Mouse (Mus musculus): Measurements from ENCODE around the gene Nat8. TPM values are rescaled to one million over a fixed set of nuclear protein-coding genes. Genes with fewer than 3 reads are reported as not detected.
"Not testable (repeated sequence)": the region's sequence is repeated elsewhere in the genome, so short reads cannot be mapped to it uniquely, and the experiment has no call there.

Gene Nat8
- polyA plus RNA-seq, 1 experiment from 2014 or later, result not detected

- WGBS, result 31% methylated on average over 1 of the region's 1 CpGs
- Histone ChIP-seq H3K9me3 (no peaks in the 10 kb centered on the region), H3K27me3 (no peaks in the 10 kb centered on the region), H3K27ac (no peak overlapping the region), H3K36me3 (no peaks in the 10 kb centered on the region), H3K9ac (no peak overlapping the region), H3K4me1 (no peaks in the 10 kb centered on the region), H3K4me2 (replicated peaks) (no peak overlapping the region), H3K4me3 (no peak overlapping the region)
- no peak for ATAC-seq (ENCODE audit: low FRiP score, low read depth)
These were observed 2.4 kb downstream of the Nat8 start for GRCm38 (mm10) chr6:85829462-85829861.

- H3K9ac ChIP-seq, result no peak overlapping the region
- no peak for ATAC-seq (ENCODE audit: low FRiP score, low read depth)
- H3K36me3 ChIP-seq, result no peaks in the 10 kb centered on the region
- H3K9me3 ChIP-seq, result no peaks in the 10 kb centered on the region
- H3K27me3 ChIP-seq, result no peaks in the 10 kb centered on the region
- no peak overlapping the region for H3K4me2 ChIP-seq (replicated peaks)
- H3K27ac ChIP-seq, result no peak overlapping the region
- H3K4me1 ChIP-seq, result no peaks in the 10 kb centered on the region
- WGBS, result 90% methylated on average over 2 of the region's 2 CpGs
- no peak overlapping the region for H3K4me3 ChIP-seq
These were observed 6.0 kb downstream of the Nat8 start for GRCm38 (mm10) chr6:85825886-85826285.

- H3K36me3 ChIP-seq, result no peaks in the 10 kb centered on the region
- no peak overlapping the region for H3K9ac ChIP-seq
- no peaks in the 10 kb centered on the region for H3K9me3 ChIP-seq
- 94% methylated on average over 1 of the region's 1 CpGs for WGBS
- H3K27me3 ChIP-seq, result no peaks in the 10 kb centered on the region
- H3K4me1 ChIP-seq, result no peaks in the 10 kb centered on the region
- H3K27ac ChIP-seq, result no peak overlapping the region
- H3K4me3 ChIP-seq, result no peak overlapping the region
- no peak overlapping the region for H3K4me2 ChIP-seq (replicated peaks)
- ATAC-seq (ENCODE audit: low FRiP score, low read depth), result no peak
These were observed 8.3 kb downstream of the Nat8 start for GRCm38 (mm10) chr6:85823382-85824090.

DNA sequence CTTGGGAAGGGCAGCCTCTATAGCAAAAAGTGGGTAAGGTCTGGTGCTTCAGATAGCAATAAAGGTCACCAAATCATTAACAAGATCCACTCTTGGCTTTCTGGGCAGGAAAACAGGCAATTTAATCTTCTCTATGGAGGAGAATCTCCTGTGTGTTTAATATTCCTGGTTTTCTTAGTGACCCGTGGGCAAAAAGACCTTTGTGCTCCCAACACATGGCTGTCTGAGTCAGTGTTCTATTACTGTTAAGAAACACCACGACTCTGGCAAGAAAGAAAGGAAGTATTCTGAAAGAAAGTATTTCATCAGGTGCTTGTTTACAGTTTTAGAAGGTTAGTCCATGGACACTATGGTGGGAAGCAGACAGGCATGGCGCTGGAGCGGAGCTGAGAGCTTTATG is 9.6 kb downstream of the Nat8 start:
- WGBS, result 91% methylated on average over 4 of the region's 4 CpGs
- no peak for ATAC-seq (ENCODE audit: low FRiP score, low read depth)

DNA sequence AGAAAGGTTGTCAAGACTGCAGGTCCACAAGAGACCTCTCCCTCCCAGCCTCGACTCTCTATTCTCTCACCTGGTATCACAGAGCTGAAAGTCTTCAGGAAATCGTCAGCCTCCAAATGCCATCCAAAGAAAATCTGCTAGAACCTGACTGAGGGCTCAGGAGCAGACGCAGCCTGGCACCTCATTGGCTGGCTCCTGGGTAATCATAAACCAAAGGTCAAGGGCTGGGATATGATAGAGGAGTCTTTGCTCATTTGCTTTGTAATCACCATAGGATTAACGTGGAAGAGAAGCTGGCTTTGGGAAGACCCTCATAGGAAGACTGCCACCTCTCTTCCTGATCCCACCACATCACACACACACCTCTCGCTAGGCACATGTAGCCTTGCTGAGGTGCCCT is 11.0 kb downstream of the Nat8 start, which contains the start of the genes Nat8f6 and Nat8f5:
Gene Nat8f6 (minus strand): TSS at position 118 of the 400 bp plus-strand sequence.
Gene Nat8f5 (minus strand): TSS at position 136 of the 400 bp plus-strand sequence.
- Histone ChIP-seq H3K36me3 (no peaks in the 10 kb centered on the region), H3K27me3 (no peaks in the 10 kb centered on the region), H3K4me3 (no peak within 1 kb of the TSS), H3K27ac (no peak within 1 kb of the TSS), H3K9me3 (no peaks in the 10 kb centered on the region), H3K4me1 (no peaks in the 10 kb centered on the region), H3K9ac (no peak within 1 kb of the TSS), H3K4me2 (replicated peaks) (no peak within 1 kb of the TSS)
- ATAC-seq (ENCODE audit: low FRiP score, low read depth), result no peak
- 87% methylated on average over 5 of the region's 5 CpGs for WGBS

More for the DNA sequence above, 9.6 kb downstream of the Nat8 start:
- H3K4me3 ChIP-seq, result no peak overlapping the region
- H3K27me3 ChIP-seq, result no peaks in the 10 kb centered on the region
- no peaks in the 10 kb centered on the region for H3K9me3 ChIP-seq
- H3K4me1 ChIP-seq, result no peaks in the 10 kb centered on the region
- H3K4me2 ChIP-seq (replicated peaks), result no peak overlapping the region
- H3K27ac ChIP-seq, result no peak overlapping the region
- no peak overlapping the region for H3K9ac ChIP-seq
- no peaks in the 10 kb centered on the region for H3K36me3 ChIP-seq

GRCm38 (mm10) chr6:85818338-85818737 is 13.5 kb downstream of the Nat8 start:
- H3K4me2 ChIP-seq (replicated peaks), result no peak overlapping the region
- H3K27ac ChIP-seq, result no peak overlapping the region
- 48% methylated on average over 1 of the region's 1 CpGs for WGBS
- H3K4me1 ChIP-seq, result no peaks in the 10 kb centered on the region
- H3K27me3 ChIP-seq, result no peaks in the 10 kb centered on the region
- no peaks in the 10 kb centered on the region for H3K36me3 ChIP-seq
- H3K4me3 ChIP-seq, result no peak overlapping the region
- no peaks in the 10 kb centered on the region; the same call in 1 of the 2 replicates for H3K9me3 ChIP-seq
- ATAC-seq (ENCODE audit: low FRiP score, low read depth), result no peak
- H3K9ac ChIP-seq, result no peak overlapping the region

DNA sequence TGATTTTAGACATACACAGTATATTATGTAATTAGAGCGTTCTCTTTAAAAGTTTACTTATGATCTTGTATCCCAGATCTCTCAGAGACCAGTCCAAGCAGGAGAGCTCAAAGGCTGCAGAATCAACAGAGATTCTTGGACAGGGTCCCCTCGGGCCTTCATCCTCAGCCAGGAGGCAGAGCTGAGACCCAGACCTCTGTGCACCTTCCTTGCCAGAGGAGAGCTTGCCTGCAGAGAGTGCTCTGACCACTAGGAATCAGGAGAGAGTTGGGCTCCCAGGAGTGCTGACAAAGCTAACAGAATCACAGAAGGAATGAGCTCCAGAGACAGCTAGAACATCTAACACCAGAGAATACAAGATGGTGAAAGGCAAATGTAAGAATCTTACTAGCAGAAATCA is 18.5 kb downstream of the Nat8 start:
- 75% methylated on average over 2 of the region's 2 CpGs for WGBS
- Histone ChIP-seq H3K27me3 (no peaks in the 10 kb centered on the region), H3K36me3 (no peaks in the 10 kb centered on the region), H3K4me3 (no peak overlapping the region), H3K4me2 (replicated peaks) (no peak overlapping the region), H3K9ac (no peak overlapping the region), H3K4me1 (no peaks in the 10 kb centered on the region), H3K9me3 (no peaks in the 10 kb centered on the region; the same call in 1 of the 2 replicates), H3K27ac (no peak overlapping the region)
- ATAC-seq (ENCODE audit: low FRiP score, low read depth), result no peak

DNA sequence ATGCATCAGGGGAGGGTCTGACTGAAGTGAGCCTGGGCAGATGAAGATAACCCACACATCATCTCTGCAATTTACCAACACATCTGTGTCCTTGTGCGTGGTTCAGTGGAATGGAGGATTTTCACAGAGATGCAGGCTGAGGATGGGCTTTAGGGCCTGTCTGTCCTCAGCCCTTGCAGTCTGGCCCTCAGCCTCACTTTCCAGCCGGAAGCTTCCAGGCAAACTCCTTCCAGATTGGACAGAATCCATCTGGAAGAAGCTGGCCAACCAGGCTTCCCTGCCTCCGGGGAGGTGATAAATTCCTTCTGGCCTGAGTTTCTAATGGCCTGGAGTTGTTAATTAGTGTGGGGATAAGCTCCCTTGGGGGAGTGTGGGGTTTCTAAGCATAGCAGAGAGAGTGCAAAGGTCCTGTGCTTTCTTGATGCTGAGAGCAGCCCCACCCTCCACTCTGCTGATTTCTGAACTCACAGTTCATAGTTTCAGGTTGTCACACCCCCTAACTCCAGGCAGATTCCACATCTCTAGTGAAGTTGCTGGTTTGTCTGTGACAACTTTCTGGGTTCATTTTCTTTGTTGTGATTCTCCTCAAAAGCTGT is 20.8 kb downstream of the Nat8 start:
- not testable (repeated sequence) for H3K4me3 ChIP-seq; H3K9ac ChIP-seq; H3K4me1 ChIP-seq; H3K27ac ChIP-seq; H3K36me3 ChIP-seq; H3K9me3 ChIP-seq; H3K4me2 ChIP-seq (replicated peaks); ATAC-seq (ENCODE audit: low FRiP score, low read depth); H3K27me3 ChIP-seq
- 33% methylated on average over 3 of the region's 3 CpGs for WGBS

GRCm38 (mm10) chr6:85810514-85810913 is 21.4 kb downstream of the Nat8 start:
- not testable (repeated sequence) for H3K9ac ChIP-seq; H3K36me3 ChIP-seq; H3K4me2 ChIP-seq (replicated peaks); H3K27me3 ChIP-seq; H3K9me3 ChIP-seq; ATAC-seq (ENCODE audit: low FRiP score, low read depth); H3K4me1 ChIP-seq; H3K4me3 ChIP-seq; H3K27ac ChIP-seq
- WGBS, result 90% methylated on average over 3 of the region's 3 CpGs

GRCm38 (mm10) chr6:85809784-85810183 is 22.1 kb downstream of the Nat8 start:
- ATAC-seq (ENCODE audit: low FRiP score, low read depth); H3K4me3 ChIP-seq; H3K9ac ChIP-seq; H3K27ac ChIP-seq; H3K27me3 ChIP-seq; H3K9me3 ChIP-seq; H3K4me2 ChIP-seq (replicated peaks); H3K36me3 ChIP-seq; H3K4me1 ChIP-seq: not testable (repeated sequence)
- 67% methylated on average over 3 of the region's 3 CpGs for WGBS

- H3K4me1 ChIP-seq; H3K9me3 ChIP-seq; H3K4me3 ChIP-seq; H3K36me3 ChIP-seq; ATAC-seq (ENCODE audit: low FRiP score, low read depth); H3K9ac ChIP-seq; H3K27ac ChIP-seq; H3K27me3 ChIP-seq; H3K4me2 ChIP-seq (replicated peaks): not testable (repeated sequence)
- 63% methylated on average over 5 of the region's 5 CpGs for WGBS
These were observed 28.7 kb downstream of the Nat8 start for GRCm38 (mm10) chr6:85803180-85803579.

All from limb, embryonic 13.5 days (tissue).